Mouse (Mus musculus) ES-E14 (cell line): ENCODE measurements around the gene Cdhr3.

ENCODE experiments used
- HCFC1 ChIP-seq: IDR thresholded peaks from 2 replicates; pipeline ENCODE4 v1.6.1; 2012; ENCODE audit warnings: low read length, inconsistent platforms, borderline replicate concordance; ENCODE audit not compliant: insufficient read depth
- MAFK ChIP-seq: IDR thresholded peaks from 2 replicates; pipeline ENCODE4 v1.6.1; 2014; ENCODE audit warnings: mild to moderate bottlenecking, low read depth, low read length, inconsistent platforms; ENCODE audit not compliant: insufficient read depth
- ZNF384 ChIP-seq: IDR thresholded peaks from 2 replicates; pipeline ENCODE4 v1.6.1; 2012; ENCODE audit warnings: low read depth, low read length, inconsistent platforms

GRCm38 (mm10) chr12:33125594-33126227 lies 33.0 kb upstream of the Cdhr3 start:
- TF ChIP-seq MAFK, result no peak
- no peak for TF ChIP-seq HCFC1
- TF ChIP-seq ZNF384, result no peak
